Mouse (Mus musculus) limb, embryonic 13.5 days (tissue): ENCODE data around the gene Retreg1. TPM values are rescaled to one million over a fixed set of nuclear protein-coding genes. Genes with fewer than 3 reads are reported as not detected.

Experiments used
- ATAC-seq: fragments of 200-750 bp; cut with Nextera tagmentation; 2 replicates; pipeline ENCODE4 v1.8.0; 2017; ENCODE audit warnings: low read depth, moderate number of reproducible peaks, moderate TSS enrichment; ENCODE audit not compliant: low FRiP score
- H3K27ac ChIP-seq: fragments of 300-500 bp; sonication (generic); 2 replicates; pipeline ENCODE4 v1.5.1; 2015; ENCODE audit warnings: inconsistent platforms, mild to moderate bottlenecking, moderate library complexity
- H3K27me3 ChIP-seq: fragments of 300-500 bp; sonication (generic); 2 replicates; pipeline ENCODE4 v1.6.1; 2015; ENCODE audit warnings: mild to moderate bottlenecking, inconsistent platforms
- H3K36me3 ChIP-seq: fragments of 300-500 bp; sonication (generic); 2 replicates; pipeline ENCODE4 v1.6.1; 2015; ENCODE audit warnings: inconsistent platforms, mild to moderate bottlenecking, moderate library complexity
- H3K4me1 ChIP-seq: fragments of 300-500 bp; sonication (generic); 2 replicates; pipeline ENCODE4 v1.6.1; 2015; ENCODE audit warnings: inconsistent platforms
- H3K4me2 ChIP-seq: fragments of 300-500 bp; sonication (generic); replicated peaks from 2 replicates; pipeline ENCODE4 v1.6.1; 2015; ENCODE audit warnings: inconsistent platforms, mild to moderate bottlenecking, moderate library complexity
- H3K4me3 ChIP-seq: fragments of 300-500 bp; sonication (generic); 2 replicates; pipeline ENCODE4 v1.5.1; 2015; ENCODE audit warnings: moderate library complexity, mild to moderate bottlenecking, inconsistent platforms
- H3K9ac ChIP-seq: fragments of 300-500 bp; sonication (generic); 2 replicates; pipeline ENCODE4 v1.6.1; 2015; ENCODE audit warnings: mild to moderate bottlenecking, inconsistent platforms
- H3K9me3 ChIP-seq: fragments of 300-500 bp; sonication (generic); 2 replicates; pipeline ENCODE4 v1.6.1; 2016; ENCODE audit warnings: inconsistent platforms
- WGBS: fragments of 180-500 bp; shearing (Covaris S2); methylation state at CpG from one replicate; pipeline ENCODE4 v1.1.7; 2015; 5-methylcytosine and 5-hydroxymethylcytosine counted together
- polyA plus RNA-seq: library from polyadenylated mRNA; unstranded; fragments of >200 nt; fragmentation: Nextera tagmentation; extraction: Ambion mirVana; gene quantifications from 2 replicates; pipeline ENCODE4 v1.2.1, GENCODE M21; 2015

Gene Retreg1
- polyA plus RNA-seq, 1 experiment from 2014 or later, result 3.3 TPM

DNA sequence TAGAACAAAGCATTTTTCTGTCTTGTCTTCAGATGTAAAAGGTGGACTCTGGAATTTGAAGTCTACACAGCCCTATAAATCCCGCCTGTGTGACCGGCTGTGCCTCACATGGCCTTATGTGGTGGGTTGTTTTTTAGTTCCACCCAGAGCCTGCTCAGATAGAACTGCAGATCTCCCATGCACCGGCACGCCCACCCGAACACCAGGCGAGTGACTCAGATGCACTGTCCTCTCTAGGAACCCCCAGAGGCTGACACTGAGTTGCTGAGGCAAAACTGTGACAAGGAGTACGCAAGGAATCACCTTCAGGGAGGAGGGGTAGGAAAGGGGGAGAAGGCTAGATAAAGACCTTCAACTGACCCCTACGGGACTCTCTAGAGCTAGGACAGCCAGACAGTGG is 85.0 kb downstream of the Retreg1 start:
- Histone ChIP-seq H3K36me3 (no peaks in the 10 kb centered on the region), H3K4me2 (no peak overlapping the region), H3K9ac (no peak overlapping the region), H3K4me3 (no peak overlapping the region), H3K27me3 (no peaks in the 10 kb centered on the region), H3K4me1 (peaks cover 5% of the 10 kb centered on the region), H3K27ac (no peak overlapping the region), H3K9me3 (no peaks in the 10 kb centered on the region)
- no peak for ATAC-seq
- 80% methylated on average over 8 of the region's 8 CpGs for WGBS

DNA sequence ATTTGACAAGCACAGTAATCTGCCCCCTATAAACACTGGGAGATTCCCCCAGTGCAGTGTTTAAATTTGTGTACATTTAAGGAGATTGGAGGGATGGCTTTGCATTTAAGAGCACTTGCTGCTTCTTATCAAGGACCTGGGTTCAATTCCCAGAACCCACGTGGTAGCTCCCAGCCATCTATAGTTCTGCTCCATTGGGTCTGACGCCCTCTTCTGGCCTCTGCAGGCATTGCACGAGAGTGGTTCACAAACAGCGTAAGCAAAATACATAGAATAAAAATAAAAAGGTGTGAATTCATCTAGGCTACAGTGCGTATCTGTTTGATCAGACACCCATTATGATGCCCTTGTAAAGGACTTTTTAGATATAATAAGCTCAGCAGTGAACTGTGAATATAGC is 85.9 kb downstream of the Retreg1 start:
- Histone ChIP-seq H3K36me3 (no peaks in the 10 kb centered on the region), H3K9me3 (no peaks in the 10 kb centered on the region), H3K4me2 (no peak overlapping the region), H3K4me1 (peaks cover 5% of the 10 kb centered on the region), H3K9ac (no peak overlapping the region), H3K27me3 (no peaks in the 10 kb centered on the region), H3K27ac (no peak overlapping the region), H3K4me3 (no peak overlapping the region)
- ATAC-seq, result no peak
- WGBS, result 67% methylated on average over 5 of the region's 5 CpGs

GRCm38 (mm10) chr15:25929518-25929917 is 86.5 kb downstream of the Retreg1 start:
- H3K9ac ChIP-seq, result no peak overlapping the region
- H3K36me3 ChIP-seq, result no peaks in the 10 kb centered on the region
- H3K9me3 ChIP-seq, result no peaks in the 10 kb centered on the region
- no peak for ATAC-seq
- no peaks in the 10 kb centered on the region for H3K27me3 ChIP-seq
- H3K4me2 ChIP-seq, result no peak overlapping the region
- 38% methylated on average over 11 of the region's 11 CpGs for WGBS
- peaks cover 5% of the 10 kb centered on the region for H3K4me1 ChIP-seq
- H3K27ac ChIP-seq, result no peak overlapping the region
- no peak overlapping the region for H3K4me3 ChIP-seq

DNA sequence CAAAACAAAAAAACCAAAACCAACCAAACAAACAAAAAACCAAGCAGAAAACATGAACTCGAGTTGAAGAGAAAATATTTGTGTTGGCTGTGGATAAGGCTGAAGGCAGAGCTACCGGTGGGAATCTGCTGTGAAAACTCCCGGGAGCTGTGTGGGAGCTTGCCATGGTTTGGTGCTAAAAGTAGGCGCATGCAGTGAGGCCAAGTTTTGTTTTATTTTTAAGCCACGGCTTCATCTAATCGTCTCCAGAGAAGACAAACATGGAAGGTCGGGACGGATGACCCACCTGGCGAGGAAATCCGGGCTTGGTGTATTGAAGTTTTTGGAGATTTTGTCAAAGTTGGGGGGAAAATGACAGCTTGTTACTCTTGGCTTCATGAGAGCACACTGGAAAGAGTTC is 87.0 kb downstream of the Retreg1 start:
- H3K4me3 ChIP-seq, result no peak overlapping the region
- H3K27me3 ChIP-seq, result no peaks in the 10 kb centered on the region
- peaks cover 5% of the 10 kb centered on the region for H3K4me1 ChIP-seq
- no peaks in the 10 kb centered on the region for H3K36me3 ChIP-seq
- H3K9me3 ChIP-seq, result no peaks in the 10 kb centered on the region
- H3K9ac ChIP-seq, result no peak overlapping the region
- WGBS, result 81% methylated on average over 10 of the region's 10 CpGs
- ATAC-seq, result no peak
- H3K4me2 ChIP-seq, result no peak overlapping the region
- H3K27ac ChIP-seq, result no peak overlapping the region

DNA sequence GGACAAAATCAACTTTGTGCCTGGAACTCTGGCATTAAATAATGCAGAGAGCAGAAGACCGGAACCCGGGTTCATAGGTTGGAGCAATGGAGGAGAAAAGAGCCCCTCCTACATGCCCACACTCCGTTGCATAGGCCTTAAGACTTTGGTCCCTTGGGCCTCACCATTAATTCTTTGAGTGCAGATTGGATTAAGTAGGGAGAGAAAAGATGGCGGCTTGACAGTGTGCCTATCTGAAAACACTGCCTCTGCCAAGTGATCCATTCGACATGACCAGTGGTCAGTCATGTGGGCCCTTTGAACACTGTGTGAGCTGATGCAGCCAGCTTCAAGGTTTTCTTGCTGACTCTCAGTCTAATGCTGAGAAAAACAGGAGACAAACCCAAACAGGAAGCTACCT is 87.7 kb downstream of the Retreg1 start:
- ATAC-seq, result no peak
- no peak overlapping the region for H3K4me2 ChIP-seq
- H3K36me3 ChIP-seq, result no peaks in the 10 kb centered on the region
- H3K4me3 ChIP-seq, result no peak overlapping the region
- no peaks in the 10 kb centered on the region for H3K9me3 ChIP-seq
- H3K27ac ChIP-seq, result no peak overlapping the region
- H3K4me1 ChIP-seq, result peaks cover 5% of the 10 kb centered on the region
- 96% methylated on average over 5 of the region's 5 CpGs for WGBS
- no peak overlapping the region for H3K9ac ChIP-seq
- H3K27me3 ChIP-seq, result no peaks in the 10 kb centered on the region

GRCm38 (mm10) chr15:25932497-25932896 is 89.5 kb downstream of the Retreg1 start:
- H3K36me3 ChIP-seq, result no peaks in the 10 kb centered on the region
- ATAC-seq, result no peak
- 90% methylated on average over 9 of the region's 9 CpGs for WGBS
- H3K9me3 ChIP-seq, result no peaks in the 10 kb centered on the region
- no peaks in the 10 kb centered on the region for H3K27me3 ChIP-seq
- no peak overlapping the region for H3K4me2 ChIP-seq
- H3K9ac ChIP-seq, result no peak overlapping the region
- no peak overlapping the region for H3K27ac ChIP-seq
- no peak overlapping the region for H3K4me3 ChIP-seq
- H3K4me1 ChIP-seq, result peaks cover 5% of the 10 kb centered on the region

- WGBS, result 65% methylated on average over 16 of the region's 16 CpGs
- ATAC-seq, result no peak
- Histone ChIP-seq H3K9me3 (no peaks in the 10 kb centered on the region), H3K4me1 (peaks cover 5% of the 10 kb centered on the region), H3K4me2 (no peak overlapping the region), H3K9ac (no peak overlapping the region), H3K36me3 (no peaks in the 10 kb centered on the region), H3K27ac (no peak overlapping the region), H3K4me3 (no peak overlapping the region), H3K27me3 (no peaks in the 10 kb centered on the region)
These were observed 90.1 kb downstream of the Retreg1 start for GRCm38 (mm10) chr15:25932937-25933684.

DNA sequence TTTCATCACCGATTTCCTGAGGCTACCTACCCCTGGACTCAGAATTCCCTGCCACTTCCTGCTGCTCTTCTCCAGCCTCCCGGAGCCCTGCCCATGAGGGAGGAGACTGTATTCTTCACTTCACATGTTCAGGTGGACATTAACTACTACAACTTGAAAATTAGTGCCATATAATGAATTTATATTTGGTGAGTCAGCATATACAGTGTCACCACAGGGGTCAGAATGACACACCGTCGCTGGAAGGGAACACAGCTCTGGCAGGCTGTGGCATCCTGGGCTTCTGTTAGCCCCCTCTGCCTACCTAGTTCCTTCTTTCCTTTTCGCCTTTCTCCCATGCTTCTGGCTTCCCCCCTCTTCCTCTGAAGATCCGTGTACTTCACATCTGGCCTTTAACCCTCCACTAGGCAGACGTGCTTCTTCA is 90.7 kb downstream of the Retreg1 start:
- Histone ChIP-seq H3K36me3 (no peaks in the 10 kb centered on the region), H3K4me3 (no peak overlapping the region), H3K9ac (no peak overlapping the region), H3K9me3 (no peaks in the 10 kb centered on the region), H3K27ac (no peak overlapping the region), H3K27me3 (no peaks in the 10 kb centered on the region), H3K4me1 (peaks cover 5% of the 10 kb centered on the region), H3K4me2 (no peak overlapping the region)
- no peak for ATAC-seq
- WGBS, result 65% methylated on average over 7 of the region's 7 CpGs

DNA sequence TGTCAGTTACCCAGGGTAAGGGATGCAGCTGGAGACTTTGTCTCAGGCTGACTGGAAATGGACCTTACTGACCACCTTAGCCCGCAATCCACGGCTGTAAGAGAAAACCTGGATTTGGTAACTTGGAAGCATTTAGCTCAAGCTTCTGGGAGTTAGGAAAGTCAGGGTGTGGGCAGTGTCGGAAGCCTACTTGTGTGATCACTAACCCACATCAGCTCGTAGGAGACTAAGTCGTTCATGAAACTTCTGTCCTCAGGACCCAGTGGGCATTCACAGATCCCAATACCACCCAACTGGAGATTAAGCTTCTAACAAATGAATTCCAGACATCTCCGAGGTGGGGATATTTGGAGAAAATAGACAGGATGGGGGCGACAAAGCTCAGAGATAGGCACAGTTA is 91.4 kb downstream of the Retreg1 start:
- no peak overlapping the region for H3K9ac ChIP-seq
- WGBS, result 78% methylated on average over 7 of the region's 7 CpGs
- H3K27ac ChIP-seq, result no peak overlapping the region
- H3K9me3 ChIP-seq, result no peaks in the 10 kb centered on the region
- no peaks in the 10 kb centered on the region for H3K36me3 ChIP-seq
- H3K4me3 ChIP-seq, result no peak overlapping the region
- peaks cover 3% of the 10 kb centered on the region for H3K4me1 ChIP-seq
- no peaks in the 10 kb centered on the region for H3K27me3 ChIP-seq
- H3K4me2 ChIP-seq, result no peak overlapping the region
- no peak for ATAC-seq

GRCm38 (mm10) chr15:25938496-25938895 is 95.5 kb downstream of the Retreg1 start:
- ATAC-seq, result no peak
- Histone ChIP-seq H3K27ac (no peak overlapping the region), H3K4me3 (no peak overlapping the region), H3K4me2 (no peak overlapping the region), H3K9ac (no peak overlapping the region), H3K36me3 (no peaks in the 10 kb centered on the region), H3K27me3 (peaks cover 3% of the 10 kb centered on the region; the same call in 1 of the 2 replicates), H3K4me1 (peaks cover 10% of the 10 kb centered on the region; the same call in 1 of the 2 replicates), H3K9me3 (no peaks in the 10 kb centered on the region)
- 85% methylated on average over 7 of the region's 7 CpGs for WGBS

- Histone ChIP-seq H3K9ac (no peak overlapping the region), H3K27me3 (peaks cover 3% of the 10 kb centered on the region; the same call in 1 of the 2 replicates), H3K4me1 (peaks cover 10% of the 10 kb centered on the region; the same call in 1 of the 2 replicates), H3K4me2 (peak overlapping the region; percentile 49), H3K36me3 (no peaks in the 10 kb centered on the region), H3K27ac (no peak overlapping the region), H3K4me3 (0 out of 2 replicates have a peak overlapping the region, but pooled peaks have one; percentile 11), H3K9me3 (no peaks in the 10 kb centered on the region)
- 40% methylated on average over 24 of the region's 24 CpGs for WGBS
- ATAC-seq, result no peak
These were observed 97.7 kb downstream of the Retreg1 start for GRCm38 (mm10) chr15:25940397-25941377.

DNA sequence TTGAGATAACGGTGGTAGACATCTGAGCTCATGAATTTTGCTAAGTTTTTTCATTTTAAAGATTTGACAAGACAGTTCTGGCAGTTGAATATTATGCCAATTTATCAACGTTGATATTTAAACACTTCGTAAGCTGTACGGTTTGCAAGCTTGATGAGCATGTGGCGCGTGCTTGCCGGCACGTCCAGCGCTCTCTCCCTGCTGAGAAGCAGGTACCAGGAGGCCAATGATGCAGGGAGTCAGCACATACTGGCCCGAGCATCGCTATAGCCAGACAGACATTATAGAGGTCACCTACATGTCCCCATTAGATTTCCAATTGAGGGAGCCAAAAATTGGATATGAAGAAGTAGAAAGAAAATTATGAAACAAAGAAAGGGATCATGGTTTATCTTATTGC is 98.5 kb downstream of the Retreg1 start:
- Histone ChIP-seq H3K4me1 (peaks cover 10% of the 10 kb centered on the region; the same call in 1 of the 2 replicates), H3K9ac (no peak overlapping the region), H3K4me2 (no peak overlapping the region), H3K27me3 (peaks cover 3% of the 10 kb centered on the region; the same call in 1 of the 2 replicates), H3K9me3 (no peaks in the 10 kb centered on the region), H3K4me3 (no peak overlapping the region), H3K36me3 (no peaks in the 10 kb centered on the region), H3K27ac (no peak overlapping the region)
- no peak for ATAC-seq
- WGBS, result 81% methylated on average over 11 of the region's 11 CpGs
